Mouse (Mus musculus): ENCODE data around the gene Myo16.
A peak's percentile ranks its signal among the peaks of the same experiment; 100 is the strongest.

Gene Myo16

GRCm38 (mm10) chr8:10413881-10414280, 260.2 kb downstream of the Myo16 start:
- no peak for DNase-seq (ENCODE audit: low read depth, low spot score)

- peak; percentile 78 for DNase-seq (ENCODE audit: low read depth, low spot score)
Observed at GRCm38 (mm10) chr8:10414684-10415212, 261.0 kb downstream of the Myo16 start.

- DNase-seq (ENCODE audit: low read depth, low spot score), result no peak
Observed at GRCm38 (mm10) chr8:10415288-10415687, 261.6 kb downstream of the Myo16 start.

GRCm38 (mm10) chr8:10415885-10416284, 262.2 kb downstream of the Myo16 start:
- no peak for DNase-seq (ENCODE audit: low read depth, low spot score)

GRCm38 (mm10) chr8:10416806-10417205, 263.1 kb downstream of the Myo16 start:
- DNase-seq (ENCODE audit: low read depth, low spot score), result no peak

GRCm38 (mm10) chr8:10417281-10417680, 263.6 kb downstream of the Myo16 start:
- no peak for DNase-seq (ENCODE audit: low read depth, low spot score)

- no peak for DNase-seq (ENCODE audit: low read depth, low spot score)
Observed at GRCm38 (mm10) chr8:10418013-10418412, 264.3 kb downstream of the Myo16 start.

GRCm38 (mm10) chr8:10418971-10419370, 265.3 kb downstream of the Myo16 start:
- no peak for DNase-seq (ENCODE audit: low read depth, low spot score)

- no peak for DNase-seq (ENCODE audit: low read depth, low spot score)
Observed at GRCm38 (mm10) chr8:10419726-10420125, 266.0 kb downstream of the Myo16 start.

GRCm38 (mm10) chr8:10420551-10420950, 266.8 kb downstream of the Myo16 start:
- no peak for DNase-seq (ENCODE audit: low read depth, low spot score)

- no peak for DNase-seq (ENCODE audit: low read depth, low spot score)
Observed at GRCm38 (mm10) chr8:10421516-10422090, 267.9 kb downstream of the Myo16 start.

GRCm38 (mm10) chr8:10435492-10435891, 281.8 kb downstream of the Myo16 start:
- no peak for DNase-seq (ENCODE audit: low read depth, low spot score)

GRCm38 (mm10) chr8:10438772-10439171, 285.1 kb downstream of the Myo16 start:
- peak; percentile 84 for DNase-seq (ENCODE audit: low read depth, low spot score)

- no peak for DNase-seq (ENCODE audit: low read depth, low spot score)
Observed at GRCm38 (mm10) chr8:10439595-10440453, 286.1 kb downstream of the Myo16 start.

GRCm38 (mm10) chr8:10442562-10442961, 288.9 kb downstream of the Myo16 start:
- DNase-seq (ENCODE audit: low read depth, low spot score), result no peak

- DNase-seq (ENCODE audit: low read depth, low spot score), result no peak
Observed at GRCm38 (mm10) chr8:10445011-10445410, 291.3 kb downstream of the Myo16 start.

- DNase-seq (ENCODE audit: low read depth, low spot score), result no peak
Observed at GRCm38 (mm10) chr8:10448545-10448944, 294.8 kb downstream of the Myo16 start.

- no peak for DNase-seq (ENCODE audit: low read depth, low spot score)
Observed at GRCm38 (mm10) chr8:10453046-10453445, 299.3 kb downstream of the Myo16 start.

- DNase-seq (ENCODE audit: low read depth, low spot score), result no peak
Observed at GRCm38 (mm10) chr8:10458151-10458649, 304.5 kb downstream of the Myo16 start.

GRCm38 (mm10) chr8:10462271-10462670, 308.6 kb downstream of the Myo16 start:
- DNase-seq (ENCODE audit: low read depth, low spot score), result no peak

GRCm38 (mm10) chr8:10468490-10468889, 314.8 kb downstream of the Myo16 start:
- DNase-seq (ENCODE audit: low read depth, low spot score), result peak; percentile 35

GRCm38 (mm10) chr8:10469658-10470057, 315.9 kb downstream of the Myo16 start:
- DNase-seq (ENCODE audit: low read depth, low spot score), result no peak

- no peak for DNase-seq (ENCODE audit: low read depth, low spot score)
Observed at GRCm38 (mm10) chr8:10470280-10470679, 316.6 kb downstream of the Myo16 start.
